Mouse (Mus musculus) heart, embryonic 12.5 days (tissue): Measurements from ENCODE around the gene Gtf2e1. TPM values are rescaled to one million over a fixed set of nuclear protein-coding genes. Genes with fewer than 3 reads are reported as not detected.

Experiments used
- ATAC-seq: fragments of 200-750 bp; cut with Nextera tagmentation; 2 replicates; pipeline ENCODE4 v1.8.0; 2017; ENCODE audit warnings: moderate TSS enrichment, moderate library complexity; ENCODE audit not compliant: insufficient number of reproducible peaks, low FRiP score
- H3K27ac ChIP-seq: fragments of 300-500 bp; sonication (generic); 2 replicates; pipeline ENCODE4 v1.5.1; 2016; ENCODE audit warnings: mild to moderate bottlenecking, moderate library complexity; ENCODE audit not compliant: poor library complexity, severe bottlenecking
- H3K27me3 ChIP-seq: fragments of 300-500 bp; sonication (generic); replicated peaks from 2 replicates; pipeline ENCODE4 v1.6.1; 2016; ENCODE audit warnings: mild to moderate bottlenecking, moderate library complexity
- H3K36me3 ChIP-seq: fragments of 300-500 bp; sonication (generic); 2 replicates; pipeline ENCODE4 v1.6.1; 2016; ENCODE audit warnings: mild to moderate bottlenecking, moderate library complexity
- H3K4me1 ChIP-seq: fragments of 300-500 bp; sonication (generic); replicated peaks from 2 replicates; pipeline ENCODE4 v1.6.1; 2016; ENCODE audit warnings: mild to moderate bottlenecking
- H3K4me2 ChIP-seq: fragments of 300-500 bp; sonication (generic); 2 replicates; pipeline ENCODE4 v1.6.1; 2016; ENCODE audit warnings: mild to moderate bottlenecking, moderate library complexity
- H3K4me3 ChIP-seq: fragments of 300-500 bp; sonication (generic); 2 replicates; pipeline ENCODE4 v1.5.1; 2016; ENCODE audit warnings: mild to moderate bottlenecking
- H3K9ac ChIP-seq: fragments of 300-500 bp; sonication (generic); 2 replicates; pipeline ENCODE4 v1.6.1; 2016; ENCODE audit warnings: mild to moderate bottlenecking, moderate library complexity
- H3K9me3 ChIP-seq: fragments of 300-500 bp; sonication (generic); replicated peaks from 2 replicates; pipeline ENCODE4 v1.6.1; 2016; ENCODE audit warnings: mild to moderate bottlenecking, moderate library complexity
- WGBS: fragments of 180-500 bp; shearing (Covaris S2); methylation state at CpG from one replicate; pipeline ENCODE4 v1.1.7; 2016; 5-methylcytosine and 5-hydroxymethylcytosine counted together
- polyA plus RNA-seq: library from polyadenylated mRNA; unstranded; fragments of >200 nt; fragmentation: Nextera tagmentation; extraction: Ambion mirVana; gene quantifications from 2 replicates; pipeline ENCODE4 v1.2.1, GENCODE M21; 2016

Gtf2e1 gene
- polyA plus RNA-seq, 1 experiment from 2014 or later, result 25.9 TPM

GRCm38 (mm10) chr16:37478311-37479291 is 61.0 kb downstream of the Gtf2e1 start:
- no peaks in the 10 kb centered on the region for H3K27me3 ChIP-seq
- H3K4me3 ChIP-seq, result no peak overlapping the region
- no peak for ATAC-seq
- no peaks in the 10 kb centered on the region for H3K4me1 ChIP-seq
- H3K36me3 ChIP-seq, result no peaks in the 10 kb centered on the region
- H3K27ac ChIP-seq, result no peak overlapping the region
- H3K4me2 ChIP-seq, result no peak overlapping the region
- H3K9ac ChIP-seq, result no peak overlapping the region
- WGBS, result 79% methylated on average over 10 of the region's 10 CpGs
- H3K9me3 ChIP-seq, result no peaks in the 10 kb centered on the region

GRCm38 (mm10) chr16:37472620-37473312 is 66.8 kb downstream of the Gtf2e1 start:
- Histone ChIP-seq H3K4me2 (no peak overlapping the region), H3K36me3 (no peaks in the 10 kb centered on the region), H3K4me1 (peaks cover 6% of the 10 kb centered on the region; the same call in 1 of the 2 replicates), H3K9ac (no peak overlapping the region), H3K27me3 (no peaks in the 10 kb centered on the region), H3K27ac (no peak overlapping the region), H3K4me3 (no peak overlapping the region), H3K9me3 (no peaks in the 10 kb centered on the region)
- no peak for ATAC-seq
- WGBS, result 43% methylated on average over 5 of the region's 5 CpGs

- H3K4me2 ChIP-seq, result no peak overlapping the region
- no peaks in the 10 kb centered on the region for H3K27me3 ChIP-seq
- H3K9ac ChIP-seq, result no peak overlapping the region
- H3K4me1 ChIP-seq, result peaks cover 6% of the 10 kb centered on the region; the same call in 1 of the 2 replicates
- H3K4me3 ChIP-seq, result no peak overlapping the region
- no peaks in the 10 kb centered on the region for H3K9me3 ChIP-seq
- ATAC-seq, result no peak
- 75% methylated on average over 3 of the region's 3 CpGs for WGBS
- H3K36me3 ChIP-seq, result no peaks in the 10 kb centered on the region
- H3K27ac ChIP-seq, result no peak overlapping the region
Observed at GRCm38 (mm10) chr16:37469595-37469994, 70.0 kb downstream of the Gtf2e1 start.

- no peak overlapping the region for H3K27ac ChIP-seq
- no peak overlapping the region for H3K4me3 ChIP-seq
- H3K9ac ChIP-seq, result no peak overlapping the region
- WGBS, result 75% methylated on average over 6 of the region's 6 CpGs
- no peaks in the 10 kb centered on the region for H3K36me3 ChIP-seq
- no peaks in the 10 kb centered on the region for H3K9me3 ChIP-seq
- no peak overlapping the region for H3K4me2 ChIP-seq
- H3K27me3 ChIP-seq, result no peaks in the 10 kb centered on the region
- ATAC-seq, result no peak
- no peaks in the 10 kb centered on the region for H3K4me1 ChIP-seq
Observed at GRCm38 (mm10) chr16:37463981-37464380, 75.6 kb downstream of the Gtf2e1 start.

- 66% methylated on average over 4 of the region's 4 CpGs for WGBS
- Histone ChIP-seq H3K27me3 (no peaks in the 10 kb centered on the region), H3K4me1 (no peaks in the 10 kb centered on the region), H3K9ac (no peak overlapping the region), H3K36me3 (no peaks in the 10 kb centered on the region), H3K27ac (no peak overlapping the region), H3K9me3 (no peaks in the 10 kb centered on the region), H3K4me2 (no peak overlapping the region), H3K4me3 (no peak overlapping the region)
- ATAC-seq, result no peak
Observed at GRCm38 (mm10) chr16:37462886-37463285, 76.7 kb downstream of the Gtf2e1 start.

- Histone ChIP-seq H3K27me3 (no peaks in the 10 kb centered on the region), H3K4me2 (no peak overlapping the region), H3K9me3 (no peaks in the 10 kb centered on the region), H3K9ac (no peak overlapping the region), H3K27ac (no peak overlapping the region), H3K4me3 (no peak overlapping the region), H3K4me1 (no peaks in the 10 kb centered on the region), H3K36me3 (no peaks in the 10 kb centered on the region)
- no peak for ATAC-seq
- 90% methylated on average over 4 of the region's 4 CpGs for WGBS
Observed at GRCm38 (mm10) chr16:37461601-37462000, 78.0 kb downstream of the Gtf2e1 start.

Other genes starting within 250 kb of the Gtf2e1 start
- 0.14 and 0.18 TPM in 2 replicates for gene Stxbp5l, start 154.8 kb downstream of the Gtf2e1 start, polyA plus RNA-seq
- 33.8 and 34.5 TPM in 2 replicates for gene Rabl3, start 96 bp upstream of the Gtf2e1 start, polyA plus RNA-seq
- gene Hgd, start 40.4 kb upstream of the Gtf2e1 start, polyA plus RNA-seq, result 0.43 and 0.49 TPM in 2 replicates
- 94.1 and 110 TPM in 2 replicates for gene Ndufb4, start 114.7 kb upstream of the Gtf2e1 start, polyA plus RNA-seq
- 558 and 559 TPM in 2 replicates for gene Fstl1, start 237.1 kb upstream of the Gtf2e1 start, polyA plus RNA-seq